Mouse (Mus musculus): ENCODE measurements around the gene Efcab9. TPM values are rescaled to one million over a fixed set of nuclear protein-coding genes. Genes with fewer than 3 reads are reported as not detected.

The Efcab9 gene
- polyA plus RNA-seq, 1 experiment, result not detected

DNA sequence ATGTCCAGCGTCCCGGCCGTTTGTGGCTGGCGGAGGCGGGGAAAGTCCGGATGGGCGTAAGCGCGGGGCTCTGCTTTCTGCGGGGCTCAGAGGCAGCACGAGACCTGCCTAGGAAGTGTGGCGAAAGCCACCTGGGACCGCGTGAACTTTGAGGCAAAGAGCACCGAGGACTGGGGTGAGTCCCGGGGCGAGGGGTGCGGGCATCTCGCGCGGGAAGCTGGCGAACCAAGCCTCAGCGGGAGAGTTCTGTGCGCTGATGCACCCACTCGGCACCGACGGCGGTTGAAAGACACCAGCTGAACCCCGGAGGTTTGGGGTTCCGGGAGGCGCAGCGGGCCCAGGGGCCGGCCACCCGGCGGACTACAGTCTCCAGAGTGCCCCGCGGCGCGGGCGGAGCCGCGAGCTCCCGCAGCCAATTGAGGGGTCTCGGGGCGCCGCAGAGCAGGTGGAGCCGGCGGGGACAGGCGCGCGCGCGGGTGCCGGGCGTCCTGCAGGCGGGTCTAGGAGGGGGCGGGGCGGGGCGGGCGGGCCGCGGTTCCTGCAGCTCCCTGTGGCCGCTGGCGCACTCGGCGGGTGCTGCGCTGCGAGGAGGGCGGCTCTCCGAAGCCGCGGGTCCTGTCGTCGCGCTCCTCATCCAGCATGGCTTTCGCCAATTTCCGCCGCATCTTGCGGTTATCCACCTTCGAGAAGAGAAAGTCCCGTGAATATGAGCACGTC, 1.0 kb upstream of the Efcab9 start, which contains the start of gene Stk10:
Gene Stk10, plus strand, starts transcription at position 541 of the 717 bp plus-strand sequence.
- Histone ChIP-seq H3K27ac (ENCODE audit: insufficient read depth, low read depth, low read length) (peak within 1 kb of the TSS; percentile 53), H3K4me1 (ENCODE audit: control insufficient read depth, insufficient read depth, low read length) (no peaks in the 10 kb centered on the region), H3K4me3 (ENCODE audit: insufficient read depth, low read depth, low read length) (peak within 1 kb of the TSS; percentile 81), H3K36me3 (ENCODE audit: control insufficient read depth, insufficient read depth, low read length) (no peaks in the 10 kb centered on the region), H3K27me3 (replicated peaks; ENCODE audit: control insufficient read depth, insufficient read depth, low read length) (no peaks in the 10 kb centered on the region)
- under 1% methylated on average over 76 of the region's 82 CpGs for WGBS
- peak; percentile 95 for DNase-seq
- TF ChIP-seq CTCF (conservative IDR thresholded peaks at IDR 0.05; ENCODE audit: insufficient read depth, insufficient read length, low read depth, low read length), result no peak
- TF ChIP-seq POLR2A (IDR thresholded peaks at IDR 0.05; ENCODE audit: low read depth, low read length), result peak; percentile 74

DNA sequence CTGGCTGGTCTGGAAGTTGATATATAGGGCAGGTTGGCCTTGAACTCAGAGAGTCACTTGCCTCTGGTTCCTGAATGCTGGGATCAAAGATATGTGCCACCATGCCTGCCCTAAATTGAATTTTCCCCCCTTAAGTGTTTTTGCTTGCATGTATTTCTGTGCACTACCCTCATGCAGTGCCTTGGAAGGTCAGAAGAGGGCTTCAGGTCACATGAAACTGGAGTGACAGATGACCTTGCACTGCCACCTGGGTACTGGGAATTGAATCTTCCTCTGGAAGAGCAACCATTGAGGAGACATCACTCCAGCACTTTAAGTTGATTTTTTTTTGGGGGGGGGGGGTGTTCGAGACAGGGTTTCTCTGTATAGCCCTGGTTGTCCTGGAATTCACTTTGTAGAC, 1.7 kb downstream of the Efcab9 start:
- no peaks in the 10 kb centered on the region for H3K36me3 ChIP-seq (ENCODE audit: control insufficient read depth, insufficient read depth, low read length)
- no peak overlapping the region for H3K4me3 ChIP-seq (ENCODE audit: insufficient read depth, low read depth, low read length)
- H3K4me1 ChIP-seq (ENCODE audit: control insufficient read depth, insufficient read depth, low read length), result no peaks in the 10 kb centered on the region
- DNase-seq, result no peak
- no peak overlapping the region for H3K27ac ChIP-seq (ENCODE audit: insufficient read depth, low read depth, low read length)
- H3K27me3 ChIP-seq (replicated peaks; ENCODE audit: control insufficient read depth, insufficient read depth, low read length), result no peaks in the 10 kb centered on the region
- TF ChIP-seq POLR2A (IDR thresholded peaks at IDR 0.05; ENCODE audit: low read depth, low read length) (no peak), CTCF (conservative IDR thresholded peaks at IDR 0.05; ENCODE audit: insufficient read depth, insufficient read length, low read depth, low read length) (peak; percentile 35; the same call in 1 of the 2 replicates)
- 100% methylated on average over 1 of the region's 1 CpGs for WGBS

DNA sequence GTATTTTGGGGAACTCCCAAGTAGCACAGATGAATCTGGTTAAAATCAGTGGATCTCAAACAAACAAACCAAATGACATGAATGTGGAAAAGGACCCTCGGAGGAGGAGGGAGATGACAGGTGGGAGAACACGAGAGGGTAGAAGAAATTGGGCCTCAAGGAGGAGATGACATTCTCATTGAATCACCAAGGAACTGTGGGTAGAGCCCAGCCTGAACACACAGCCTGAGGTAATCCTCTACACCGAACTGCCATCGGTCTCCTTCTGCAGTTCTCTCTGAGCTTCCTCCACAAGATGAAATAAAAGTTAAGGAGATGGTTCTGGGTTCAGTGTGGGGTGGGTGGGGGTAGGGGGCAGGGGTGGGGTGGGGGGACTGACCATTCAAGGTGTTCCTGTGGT, 4.9 kb downstream of the Efcab9 start:
- TF ChIP-seq CTCF (conservative IDR thresholded peaks at IDR 0.05; ENCODE audit: insufficient read depth, insufficient read length, low read depth, low read length), result no peak
- no peak for TF ChIP-seq POLR2A (IDR thresholded peaks at IDR 0.05; ENCODE audit: low read depth, low read length)
- H3K4me3 ChIP-seq (ENCODE audit: insufficient read depth, low read depth, low read length), result no peak overlapping the region
- no peak for DNase-seq
- H3K36me3 ChIP-seq (ENCODE audit: control insufficient read depth, insufficient read depth, low read length), result no peaks in the 10 kb centered on the region
- WGBS, result 93% methylated on average over 4 of the region's 4 CpGs
- no peaks in the 10 kb centered on the region for H3K4me1 ChIP-seq (ENCODE audit: control insufficient read depth, insufficient read depth, low read length)
- H3K27ac ChIP-seq (ENCODE audit: insufficient read depth, low read depth, low read length), result no peak overlapping the region
- H3K27me3 ChIP-seq (replicated peaks; ENCODE audit: control insufficient read depth, insufficient read depth, low read length), result no peaks in the 10 kb centered on the region

GRCm38 (mm10) chr11:32524122-32524920, 7.6 kb downstream of the Efcab9 start:
- no peak for DNase-seq
- H3K27ac ChIP-seq (ENCODE audit: insufficient read depth, low read depth, low read length), result no peak overlapping the region
- H3K36me3 ChIP-seq (ENCODE audit: control insufficient read depth, insufficient read depth, low read length), result no peaks in the 10 kb centered on the region
- H3K27me3 ChIP-seq (replicated peaks; ENCODE audit: control insufficient read depth, insufficient read depth, low read length), result no peaks in the 10 kb centered on the region
- 68% methylated on average over 11 of the region's 11 CpGs for WGBS
- H3K4me3 ChIP-seq (ENCODE audit: insufficient read depth, low read depth, low read length), result no peak overlapping the region
- no peaks in the 10 kb centered on the region for H3K4me1 ChIP-seq (ENCODE audit: control insufficient read depth, insufficient read depth, low read length)
- TF ChIP-seq CTCF (conservative IDR thresholded peaks at IDR 0.05; ENCODE audit: insufficient read depth, insufficient read length, low read depth, low read length) (no peak), POLR2A (IDR thresholded peaks at IDR 0.05; ENCODE audit: low read depth, low read length) (no peak)

DNA sequence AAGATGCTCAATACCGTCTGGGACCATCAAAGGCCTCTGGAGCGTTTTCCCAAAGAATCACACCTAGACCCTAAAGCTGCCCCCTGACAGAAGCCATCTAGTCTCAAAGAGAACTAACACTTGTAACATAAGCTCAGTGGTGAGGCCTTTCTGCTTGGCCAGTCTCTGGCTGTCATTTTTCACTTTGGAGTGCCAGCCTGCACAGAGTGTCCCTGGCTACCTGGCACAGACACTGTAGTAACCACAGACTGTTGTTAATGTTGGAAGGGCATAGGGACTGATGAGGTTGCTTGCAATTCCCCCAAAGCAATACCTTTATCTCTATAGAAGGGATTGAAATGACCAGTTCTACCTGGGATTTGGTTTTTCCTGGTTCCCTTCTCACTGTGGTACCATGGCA, 10.6 kb downstream of the Efcab9 start:
- no peak for TF ChIP-seq CTCF (conservative IDR thresholded peaks at IDR 0.05; ENCODE audit: insufficient read depth, insufficient read length, low read depth, low read length)
- no peak for TF ChIP-seq POLR2A (IDR thresholded peaks at IDR 0.05; ENCODE audit: low read depth, low read length)
- H3K27me3 ChIP-seq (replicated peaks; ENCODE audit: control insufficient read depth, insufficient read depth, low read length), result no peaks in the 10 kb centered on the region
- no peaks in the 10 kb centered on the region for H3K4me1 ChIP-seq (ENCODE audit: control insufficient read depth, insufficient read depth, low read length)
- WGBS, result 88% methylated on average over 2 of the region's 2 CpGs
- H3K27ac ChIP-seq (ENCODE audit: insufficient read depth, low read depth, low read length), result no peak overlapping the region
- no peak for DNase-seq
- H3K36me3 ChIP-seq (ENCODE audit: control insufficient read depth, insufficient read depth, low read length), result no peaks in the 10 kb centered on the region
- H3K4me3 ChIP-seq (ENCODE audit: insufficient read depth, low read depth, low read length), result no peak overlapping the region

DNA sequence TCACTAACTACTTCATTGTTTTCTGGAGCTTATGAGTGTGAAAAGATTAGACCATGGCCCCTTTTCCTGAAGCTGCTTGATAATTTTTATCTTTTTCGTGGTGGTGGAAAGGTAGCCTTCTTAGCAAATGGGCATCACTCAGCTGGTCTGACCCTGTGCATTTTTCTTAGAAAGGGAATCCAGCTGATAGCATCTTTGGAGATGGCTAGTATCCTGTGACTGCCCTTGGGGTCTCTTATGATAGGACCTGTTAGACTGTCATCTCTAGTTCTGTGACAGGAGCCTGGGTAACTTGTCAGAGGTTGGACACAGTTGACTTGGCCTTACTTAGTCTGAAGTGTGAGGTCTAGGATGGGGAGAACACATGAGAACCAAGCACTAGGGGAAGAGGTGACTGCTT, 12.5 kb downstream of the Efcab9 start:
- H3K27me3 ChIP-seq (replicated peaks; ENCODE audit: control insufficient read depth, insufficient read depth, low read length), result no peaks in the 10 kb centered on the region
- 93% methylated on average over 1 of the region's 1 CpGs for WGBS
- no peak overlapping the region for H3K27ac ChIP-seq (ENCODE audit: insufficient read depth, low read depth, low read length)
- no peak overlapping the region for H3K4me3 ChIP-seq (ENCODE audit: insufficient read depth, low read depth, low read length)
- DNase-seq, result no peak
- no peak for TF ChIP-seq CTCF (conservative IDR thresholded peaks at IDR 0.05; ENCODE audit: insufficient read depth, insufficient read length, low read depth, low read length)
- TF ChIP-seq POLR2A (IDR thresholded peaks at IDR 0.05; ENCODE audit: low read depth, low read length), result no peak
- H3K4me1 ChIP-seq (ENCODE audit: control insufficient read depth, insufficient read depth, low read length), result no peaks in the 10 kb centered on the region
- H3K36me3 ChIP-seq (ENCODE audit: control insufficient read depth, insufficient read depth, low read length), result no peaks in the 10 kb centered on the region

DNA sequence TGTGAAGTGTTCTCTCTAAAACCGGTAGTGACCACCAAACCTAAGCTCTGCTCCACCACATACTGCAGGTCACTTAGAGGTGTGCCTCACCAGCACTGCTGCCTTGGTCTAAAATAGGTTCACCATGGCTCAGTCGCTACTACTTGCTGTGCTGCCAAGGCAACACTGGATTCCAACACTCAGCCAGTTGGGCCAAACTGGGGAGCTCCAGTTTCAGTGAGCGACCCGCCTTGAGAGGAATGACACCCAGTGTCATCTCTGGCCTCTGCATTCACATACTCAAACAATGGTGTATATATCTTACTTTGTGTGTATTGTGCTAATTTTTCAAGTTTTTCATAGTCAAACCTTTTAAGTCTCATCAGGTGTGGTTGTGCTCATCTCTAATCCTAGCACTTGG, 13.1 kb downstream of the Efcab9 start:
- Histone ChIP-seq H3K4me3 (ENCODE audit: insufficient read depth, low read depth, low read length) (no peak overlapping the region), H3K27me3 (replicated peaks; ENCODE audit: control insufficient read depth, insufficient read depth, low read length) (no peaks in the 10 kb centered on the region), H3K4me1 (ENCODE audit: control insufficient read depth, insufficient read depth, low read length) (no peaks in the 10 kb centered on the region), H3K36me3 (ENCODE audit: control insufficient read depth, insufficient read depth, low read length) (no peaks in the 10 kb centered on the region), H3K27ac (ENCODE audit: insufficient read depth, low read depth, low read length) (no peak overlapping the region)
- TF ChIP-seq POLR2A (IDR thresholded peaks at IDR 0.05; ENCODE audit: low read depth, low read length) (no peak), CTCF (conservative IDR thresholded peaks at IDR 0.05; ENCODE audit: insufficient read depth, insufficient read length, low read depth, low read length) (no peak)
- 91% methylated on average over 4 of the region's 4 CpGs for WGBS
- DNase-seq, result no peak

Measured in kidney, adult 2 months (tissue).